Mouse (Mus musculus): Measurements from ENCODE around the gene Kmt2b.

The Kmt2b gene

GRCm38 (mm10) chr7:30533941-30534632 is 54.4 kb downstream of the Kmt2b start:
- peak; percentile 90 for DNase-seq

- DNase-seq, result peak; percentile 94
Measured at GRCm38 (mm10) chr7:30532931-30533330, 55.6 kb downstream of the Kmt2b start.

- DNase-seq, result no peak
Measured at GRCm38 (mm10) chr7:30531291-30531815, 57.2 kb downstream of the Kmt2b start.

GRCm38 (mm10) chr7:30526981-30527380 is 61.5 kb downstream of the Kmt2b start:
- no peak for DNase-seq

- no peak for DNase-seq
Measured at GRCm38 (mm10) chr7:30526399-30526798, 62.1 kb downstream of the Kmt2b start.

GRCm38 (mm10) chr7:30525954-30526353 is 62.6 kb downstream of the Kmt2b start:
- peak; percentile 89 for DNase-seq

- no peak for DNase-seq
Measured at GRCm38 (mm10) chr7:30524487-30524886, 64.0 kb downstream of the Kmt2b start.

GRCm38 (mm10) chr7:30522871-30523270 is 65.7 kb downstream of the Kmt2b start:
- no peak for DNase-seq

GRCm38 (mm10) chr7:30520856-30521255 is 67.7 kb downstream of the Kmt2b start:
- no peak for DNase-seq

GRCm38 (mm10) chr7:30520396-30520795 is 68.1 kb downstream of the Kmt2b start:
- DNase-seq, result no peak
